Mouse (Mus musculus): ENCODE results near the gene Xkr7.

Gene Xkr7

DNA sequence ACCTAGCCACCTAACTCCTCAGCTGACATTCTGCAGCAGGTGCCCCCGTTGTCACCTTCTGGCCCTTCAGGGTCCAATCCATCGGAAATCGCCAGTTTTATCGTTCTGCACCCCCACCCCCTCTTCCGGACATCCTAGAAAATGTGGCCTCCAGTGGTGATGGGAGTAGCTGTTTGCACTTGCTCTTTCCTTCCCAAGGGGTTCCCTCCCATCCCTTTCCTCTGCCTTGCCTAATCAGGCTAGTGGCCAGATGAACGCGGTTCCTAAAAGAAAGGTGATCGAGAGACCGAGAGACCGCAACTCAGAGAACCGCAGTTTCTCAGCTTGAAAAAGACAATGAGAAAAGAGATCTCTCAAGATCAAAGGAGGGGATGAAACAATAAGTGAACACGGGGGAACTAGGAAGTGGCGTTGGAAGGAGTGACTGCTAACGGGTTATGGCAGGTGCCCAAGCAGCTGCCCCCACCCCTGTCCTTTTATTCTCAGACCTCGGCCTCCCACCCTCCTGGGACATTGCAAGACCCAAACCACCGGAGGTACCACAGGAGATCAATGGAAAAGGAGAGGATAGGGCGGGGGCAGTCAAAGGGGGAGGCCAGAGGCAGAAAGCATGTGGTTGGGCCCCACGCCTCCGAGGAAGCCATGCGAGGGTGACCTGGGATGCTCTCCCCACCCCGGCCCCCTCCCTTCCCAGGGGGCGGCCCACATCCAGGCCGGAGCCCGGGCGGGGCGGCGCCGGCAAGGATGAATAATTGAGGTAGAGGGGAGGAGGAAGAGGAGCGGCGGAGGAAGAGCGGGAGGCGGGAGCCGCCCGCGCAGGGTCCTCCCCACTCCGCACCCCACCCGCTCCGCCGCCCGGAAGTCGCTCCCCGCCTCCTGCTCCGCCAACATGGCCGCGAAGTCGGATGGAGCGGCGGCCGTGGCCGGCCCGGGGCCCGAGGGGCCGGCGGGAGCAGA lies at the start of gene Xkr7:
TSS of gene Xkr7 (plus strand) at position 727 of the 957 bp plus-strand sequence.
- DNase-seq (ENCODE audit: low spot score in 2 of 2) = no peak

DNA sequence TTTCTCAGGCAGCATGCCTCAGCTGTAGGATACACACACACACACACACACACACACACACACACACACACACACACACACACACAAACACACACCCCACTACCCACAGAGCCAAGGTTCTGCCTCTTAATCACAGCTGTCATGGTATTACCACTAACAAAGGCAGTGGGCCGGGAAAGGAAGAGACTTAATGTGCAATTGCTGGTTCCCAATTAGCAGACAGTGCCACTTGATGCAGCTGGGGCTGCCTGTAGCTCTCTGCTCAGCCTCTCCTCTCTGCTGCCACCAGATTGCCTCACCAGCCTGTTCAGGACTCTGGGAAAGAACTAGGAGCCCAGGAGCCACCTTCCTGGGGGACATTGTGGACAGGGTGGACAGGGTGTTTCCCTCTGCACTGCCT lies 46.1 kb upstream of the Xkr7 start:
- no peak for DNase-seq (ENCODE audit: low spot score in 2 of 2)

- no peak for DNase-seq (ENCODE audit: low spot score in 2 of 2)
These were observed 40.1 kb upstream of the Xkr7 start for GRCm38 (mm10) chr2:152991529-152991928.

DNA sequence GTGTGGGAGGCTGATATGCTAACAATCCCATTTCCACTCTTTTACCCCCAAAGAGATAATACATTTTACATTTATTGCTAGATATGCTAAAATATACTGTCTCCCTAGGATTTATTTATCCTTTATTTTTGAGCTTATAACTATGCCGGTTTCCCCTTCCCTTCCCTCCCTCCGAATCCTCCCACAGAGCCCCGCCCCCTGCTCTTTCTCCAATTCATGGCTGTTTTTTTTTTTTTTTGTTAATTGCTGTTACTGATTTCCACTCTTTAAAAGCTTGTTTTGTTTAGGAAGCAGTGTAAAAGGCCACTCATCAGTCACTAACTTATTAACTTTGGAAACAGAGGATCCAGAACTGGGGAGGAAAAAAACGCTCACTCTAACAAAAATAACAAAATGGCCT lies 34.6 kb upstream of the Xkr7 start:
- no peak for DNase-seq (ENCODE audit: low spot score in 2 of 2)

DNA sequence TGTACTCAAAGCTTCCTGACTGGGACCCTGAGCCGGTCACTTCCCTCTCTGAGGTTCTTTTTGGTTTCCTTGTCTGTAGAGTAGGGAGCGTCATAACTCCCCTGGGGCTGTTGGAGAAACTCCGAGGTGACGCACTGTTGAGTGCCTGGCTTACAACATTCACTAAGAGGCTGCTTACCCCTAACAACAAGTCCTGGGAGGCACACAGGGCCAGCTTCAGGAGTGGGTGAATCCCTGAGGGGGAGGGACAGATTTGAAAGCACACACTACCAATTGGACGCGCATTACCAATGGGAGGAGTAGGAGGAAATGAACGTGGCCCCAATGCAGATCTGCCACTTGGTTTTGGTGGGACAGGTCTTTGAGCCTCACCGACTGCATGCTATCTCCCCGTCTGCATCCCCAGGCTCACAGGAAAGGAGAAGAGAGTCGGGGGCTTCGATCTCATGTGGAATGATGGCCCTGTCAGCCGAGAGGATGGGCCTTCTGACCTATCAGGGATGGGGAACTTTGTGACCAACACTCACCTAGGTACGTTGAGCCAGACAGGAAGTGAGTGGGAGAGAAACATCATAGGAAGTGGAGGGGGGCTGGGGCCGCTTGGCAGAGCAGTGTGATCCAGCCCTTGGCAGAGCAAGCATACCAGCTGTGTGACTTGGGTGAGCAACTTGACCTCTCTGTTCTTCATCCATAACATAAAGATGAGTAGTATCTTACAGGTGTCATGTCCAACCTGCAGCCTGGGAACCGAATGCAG lies 29.0 kb upstream of the Xkr7 start:
- no peak for DNase-seq (ENCODE audit: low spot score in 2 of 2)

- DNase-seq (ENCODE audit: low spot score in 2 of 2) = no peak
These were observed 27.8 kb upstream of the Xkr7 start for GRCm38 (mm10) chr2:153003681-153004338.

GRCm38 (mm10) chr2:153005981-153006380 lies 25.7 kb upstream of the Xkr7 start:
- no peak for DNase-seq (ENCODE audit: low spot score in 2 of 2)

- no peak for DNase-seq (ENCODE audit: low spot score in 2 of 2)
These were observed 22.3 kb upstream of the Xkr7 start for GRCm38 (mm10) chr2:153009192-153009973.

- no peak for DNase-seq (ENCODE audit: low spot score in 2 of 2)
These were observed 17.7 kb upstream of the Xkr7 start for GRCm38 (mm10) chr2:153013724-153014515.

GRCm38 (mm10) chr2:153014758-153015593 lies 16.7 kb upstream of the Xkr7 start, which contains the start of gene Pdrg1:
Gene Pdrg1, minus strand, starts transcription at chr2:153015427.
- DNase-seq (ENCODE audit: low spot score in 2 of 2) = peak; percentile 85 to 88

GRCm38 (mm10) chr2:153015804-153016203 lies 15.8 kb upstream of the Xkr7 start:
- DNase-seq (ENCODE audit: low spot score in 2 of 2) = no peak

GRCm38 (mm10) chr2:153016786-153017185 lies 14.9 kb upstream of the Xkr7 start:
- no peak for DNase-seq (ENCODE audit: low spot score in 2 of 2)

- no peak for DNase-seq (ENCODE audit: low spot score in 2 of 2)
These were observed 12.3 kb upstream of the Xkr7 start for GRCm38 (mm10) chr2:153019355-153019754.

DNA sequence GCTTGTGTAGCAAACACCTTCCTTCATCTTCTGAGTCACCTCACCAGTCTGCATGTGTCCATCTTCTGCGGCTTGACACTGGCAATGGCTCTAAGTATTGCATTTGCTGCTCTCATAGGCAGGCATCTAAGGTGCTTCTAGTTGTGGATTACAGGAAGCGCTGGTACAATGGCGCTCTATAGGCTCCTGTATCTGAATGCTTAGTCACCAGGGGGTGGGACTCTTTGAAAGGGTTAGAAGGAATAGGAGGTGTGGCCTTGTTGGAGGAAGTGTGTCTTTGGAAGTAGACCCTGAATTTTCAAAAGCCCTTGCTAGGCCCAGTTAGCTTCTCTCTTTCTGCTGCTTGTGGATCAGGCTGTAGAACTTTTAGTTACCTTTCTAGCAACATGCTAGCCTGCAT lies 10.5 kb upstream of the Xkr7 start:
- DNase-seq (ENCODE audit: low spot score in 2 of 2) = no peak

DNA sequence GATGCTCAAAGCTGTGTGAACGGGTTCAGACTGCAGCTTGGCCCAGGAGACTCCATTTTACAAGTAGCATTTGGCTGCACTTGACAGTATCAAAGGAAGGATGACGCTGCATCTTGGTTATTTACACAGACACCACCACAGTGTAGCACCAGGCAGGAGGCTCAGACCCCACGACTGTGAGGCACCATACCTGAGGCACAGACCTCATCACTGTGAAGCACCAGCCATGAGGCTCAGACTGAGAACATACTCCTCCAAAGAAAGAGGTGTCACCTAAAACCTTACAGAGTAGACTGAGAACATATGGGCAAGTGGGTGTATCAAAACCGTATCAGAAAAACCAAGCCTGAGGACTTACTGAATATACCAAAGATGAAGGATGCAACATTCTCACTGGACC lies 8.8 kb upstream of the Xkr7 start:
- no peak for DNase-seq (ENCODE audit: low spot score in 2 of 2)

GRCm38 (mm10) chr2:153026052-153026451 lies 5.6 kb upstream of the Xkr7 start:
- no peak for DNase-seq (ENCODE audit: low spot score in 2 of 2)

GRCm38 (mm10) chr2:153027501-153027900 lies 4.2 kb upstream of the Xkr7 start:
- DNase-seq (ENCODE audit: low spot score in 2 of 2) = no peak

GRCm38 (mm10) chr2:153030422-153030821 lies 1.2 kb upstream of the Xkr7 start:
- DNase-seq (ENCODE audit: low spot score in 2 of 2) = no peak

- peak; percentile 63 to 79 for DNase-seq (ENCODE audit: low spot score in 2 of 2)
These were observed 611 bp downstream of the Xkr7 start for GRCm38 (mm10) chr2:153032083-153032842.

Data from spleen, postnatal 14 days (tissue).